Mouse (Mus musculus) liver (tissue): Measurements from ENCODE around the gene Ccr1l1.
"Not testable (repeated sequence)": the region's sequence is repeated elsewhere in the genome, so short reads cannot be mapped to it uniquely, and the experiment has no call there.

ENCODE experiments used
- DNase-seq: peaks from one replicate; pipeline ENCODE4 v3.0.0-alpha.2; 2020; ENCODE audit warnings: mixed read lengths

Gene Ccr1l1

GRCm38 (mm10) chr9:123978308-123978707, at the start of gene Ccr1l1:
Gene Ccr1l1 (minus strand): TSS chr9:123978408.
- DNase-seq, result no peak

GRCm38 (mm10) chr9:124021672-124022071, 43.5 kb upstream of the Ccr1l1 start, which contains the start of gene Ccr3:
Gene Ccr3 (plus strand): TSS chr9:124021972.
- no peak for DNase-seq

GRCm38 (mm10) chr9:124019887-124020286, 41.7 kb upstream of the Ccr1l1 start:
- DNase-seq, result no peak

GRCm38 (mm10) chr9:124016048-124016447, 37.8 kb upstream of the Ccr1l1 start:
- DNase-seq, result no peak

- no peak for DNase-seq
Observed at GRCm38 (mm10) chr9:124014985-124015652, 36.9 kb upstream of the Ccr1l1 start.

GRCm38 (mm10) chr9:124013270-124013669, 35.1 kb upstream of the Ccr1l1 start:
- no peak for DNase-seq

GRCm38 (mm10) chr9:124012691-124013090, 34.5 kb upstream of the Ccr1l1 start:
- no peak for DNase-seq

GRCm38 (mm10) chr9:123999784-124000183, 21.6 kb upstream of the Ccr1l1 start:
- no peak for DNase-seq

- no peak for DNase-seq
Observed at GRCm38 (mm10) chr9:123997719-123998118, 19.5 kb upstream of the Ccr1l1 start.

GRCm38 (mm10) chr9:123991312-123991906, 13.2 kb upstream of the Ccr1l1 start:
- DNase-seq, result no peak

- no peak for DNase-seq
Observed at GRCm38 (mm10) chr9:123989671-123990070, 11.5 kb upstream of the Ccr1l1 start.

GRCm38 (mm10) chr9:123986217-123986616, 8.0 kb upstream of the Ccr1l1 start:
- peak; percentile 9 for DNase-seq

GRCm38 (mm10) chr9:123984943-123985342, 6.7 kb upstream of the Ccr1l1 start:
- peak; percentile 13 for DNase-seq

GRCm38 (mm10) chr9:123982720-123983119, 4.5 kb upstream of the Ccr1l1 start:
- DNase-seq, result no peak

GRCm38 (mm10) chr9:123981909-123982308, 3.7 kb upstream of the Ccr1l1 start:
- peak; percentile 49 for DNase-seq

GRCm38 (mm10) chr9:123980858-123981475, 2.8 kb upstream of the Ccr1l1 start:
- not testable (repeated sequence) for DNase-seq

GRCm38 (mm10) chr9:123976876-123977663, 1.1 kb downstream of the Ccr1l1 start:
- no peak for DNase-seq

- no peak for DNase-seq
Observed at GRCm38 (mm10) chr9:123975630-123976029, 2.6 kb downstream of the Ccr1l1 start.

GRCm38 (mm10) chr9:123968290-123968912, 9.8 kb downstream of the Ccr1l1 start, which contains the start of gene Ccr1:
Gene Ccr1 (minus strand): TSS chr9:123968692.
- no peak for DNase-seq

- DNase-seq, result not testable (repeated sequence)
Observed at GRCm38 (mm10) chr9:123966858-123967495, 11.2 kb downstream of the Ccr1l1 start.

GRCm38 (mm10) chr9:123964776-123965175, 13.4 kb downstream of the Ccr1l1 start:
- no peak for DNase-seq

GRCm38 (mm10) chr9:123960161-123960560, 18.0 kb downstream of the Ccr1l1 start:
- DNase-seq, result no peak
